Mouse (Mus musculus): Measurements from ENCODE around the gene Gm12248.

Gm12248 gene

GRCm38 (mm10) chr11:58093021-58093528 is at the start of gene Gm12248:
Gene Gm12248 (minus strand): TSS chr11:58093134.
- DNase-seq = no peak

- DNase-seq = no peak
These were observed 46.5 kb upstream of the Gm12248 start for GRCm38 (mm10) chr11:58139466-58139865.

- no peak for DNase-seq
These were observed 45.9 kb upstream of the Gm12248 start for GRCm38 (mm10) chr11:58138821-58139220.

- DNase-seq = no peak
These were observed 43.7 kb upstream of the Gm12248 start for GRCm38 (mm10) chr11:58136677-58137076.

- no peak for DNase-seq
These were observed 42.4 kb upstream of the Gm12248 start for GRCm38 (mm10) chr11:58135296-58135695.

GRCm38 (mm10) chr11:58134869-58135268 is 41.9 kb upstream of the Gm12248 start:
- no peak for DNase-seq

- no peak for DNase-seq
These were observed 39.1 kb upstream of the Gm12248 start for GRCm38 (mm10) chr11:58132026-58132425.

- no peak for DNase-seq
These were observed 36.4 kb upstream of the Gm12248 start for GRCm38 (mm10) chr11:58129302-58129843.

- DNase-seq = no peak
These were observed 34.6 kb upstream of the Gm12248 start for GRCm38 (mm10) chr11:58127544-58127943.

GRCm38 (mm10) chr11:58126397-58127160 is 33.6 kb upstream of the Gm12248 start:
- peak; percentile 17 for DNase-seq

- DNase-seq = no peak
These were observed 32.1 kb upstream of the Gm12248 start for GRCm38 (mm10) chr11:58125021-58125420.

- DNase-seq = no peak
These were observed 30.8 kb upstream of the Gm12248 start for GRCm38 (mm10) chr11:58123711-58124110.

- no peak for DNase-seq
These were observed 28.4 kb upstream of the Gm12248 start for GRCm38 (mm10) chr11:58121351-58121750.

GRCm38 (mm10) chr11:58120655-58121054 is 27.7 kb upstream of the Gm12248 start:
- no peak for DNase-seq

- no peak for DNase-seq
These were observed 24.2 kb upstream of the Gm12248 start for GRCm38 (mm10) chr11:58117044-58117652.

GRCm38 (mm10) chr11:58116560-58116959 is 23.6 kb upstream of the Gm12248 start:
- DNase-seq = no peak

GRCm38 (mm10) chr11:58107664-58108337 is 14.9 kb upstream of the Gm12248 start:
- no peak for DNase-seq

- DNase-seq = no peak
These were observed 14.1 kb upstream of the Gm12248 start for GRCm38 (mm10) chr11:58107009-58107408.

- no peak for DNase-seq
These were observed 11.4 kb upstream of the Gm12248 start for GRCm38 (mm10) chr11:58104351-58104791.

GRCm38 (mm10) chr11:58103697-58104306 is 10.9 kb upstream of the Gm12248 start, which contains the start of gene Cnot8:
Gene Cnot8 (plus strand): TSS chr11:58104153.
- DNase-seq = peak; percentile 98

GRCm38 (mm10) chr11:58103344-58103653 is 10.4 kb upstream of the Gm12248 start:
- DNase-seq = no peak

GRCm38 (mm10) chr11:58102581-58103343 is 9.8 kb upstream of the Gm12248 start:
- DNase-seq = no peak
